Mouse (Mus musculus): Measurements from ENCODE around the gene Zic4.

Gene Zic4

GRCm38 (mm10) chr9:91404905-91405752 lies 42.9 kb downstream of the Zic4 start:
- DNase-seq (ENCODE audit: low spot score) = no peak

GRCm38 (mm10) chr9:91405753-91406178 lies 43.6 kb downstream of the Zic4 start:
- no peak for DNase-seq (ENCODE audit: low spot score)

GRCm38 (mm10) chr9:91406258-91406763 lies 44.1 kb downstream of the Zic4 start:
- no peak for DNase-seq (ENCODE audit: low spot score)

- no peak for DNase-seq (ENCODE audit: low spot score)
Observed at GRCm38 (mm10) chr9:91409771-91410170, 47.6 kb downstream of the Zic4 start.

GRCm38 (mm10) chr9:91414007-91414661 lies 51.9 kb downstream of the Zic4 start:
- DNase-seq (ENCODE audit: low spot score) = no peak

GRCm38 (mm10) chr9:91420441-91420840 lies 58.2 kb downstream of the Zic4 start:
- no peak for DNase-seq (ENCODE audit: low spot score)
